Mouse (Mus musculus): ENCODE measurements around the gene Tgm2. TPM values are rescaled to one million over a fixed set of nuclear protein-coding genes. Genes with fewer than 3 reads are reported as not detected.

Gene Tgm2
- polyA plus RNA-seq, 1 experiment from 2014 or later: 11.8 TPM

- 0 out of 2 replicates have a peak, but pooled peaks cover 7% of the 10 kb centered on the region for H3K4me1 ChIP-seq
- no peaks in the 10 kb centered on the region for H3K36me3 ChIP-seq
- H3K27me3 ChIP-seq (replicated peaks): no peaks in the 10 kb centered on the region
- H3K4me2 ChIP-seq (replicated peaks): no peak overlapping the region
- ATAC-seq (ENCODE audit: low FRiP score, low read depth): no peak
- no peak overlapping the region for H3K4me3 ChIP-seq
- H3K9ac ChIP-seq: no peak overlapping the region
- no peaks in the 10 kb centered on the region for H3K9me3 ChIP-seq
- WGBS: 73% methylated on average over 6 of the region's 6 CpGs
- H3K27ac ChIP-seq: no peak overlapping the region
Measured at GRCm38 (mm10) chr2:158163034-158163433, 16.8 kb upstream of the Tgm2 start.

- no peaks in the 10 kb centered on the region for H3K9me3 ChIP-seq
- no peak overlapping the region for H3K4me2 ChIP-seq (replicated peaks)
- no peaks in the 10 kb centered on the region for H3K27me3 ChIP-seq (replicated peaks)
- H3K4me1 ChIP-seq: 0 out of 2 replicates have a peak, but pooled peaks cover 11% of the 10 kb centered on the region
- H3K36me3 ChIP-seq: no peaks in the 10 kb centered on the region
- WGBS: 84% methylated on average over 6 of the region's 6 CpGs
- H3K4me3 ChIP-seq: no peak overlapping the region
- no peak overlapping the region for H3K9ac ChIP-seq
- H3K27ac ChIP-seq: no peak overlapping the region
- ATAC-seq (ENCODE audit: low FRiP score, low read depth): no peak
Measured at GRCm38 (mm10) chr2:158161761-158162160, 15.5 kb upstream of the Tgm2 start.

- H3K36me3 ChIP-seq: no peaks in the 10 kb centered on the region
- H3K4me1 ChIP-seq: 0 out of 2 replicates have a peak, but pooled peaks cover 11% of the 10 kb centered on the region
- H3K27ac ChIP-seq: no peak overlapping the region
- no peaks in the 10 kb centered on the region for H3K9me3 ChIP-seq
- no peaks in the 10 kb centered on the region for H3K27me3 ChIP-seq (replicated peaks)
- no peak overlapping the region for H3K4me3 ChIP-seq
- H3K9ac ChIP-seq: no peak overlapping the region
- no peak overlapping the region for H3K4me2 ChIP-seq (replicated peaks)
- ATAC-seq (ENCODE audit: low FRiP score, low read depth): no peak
- WGBS: 50% methylated on average over 7 of the region's 7 CpGs
Measured at GRCm38 (mm10) chr2:158159376-158160235, 13.4 kb upstream of the Tgm2 start.

- no peak overlapping the region for H3K4me3 ChIP-seq
- no peaks in the 10 kb centered on the region for H3K27me3 ChIP-seq (replicated peaks)
- peaks cover 14% of the 10 kb centered on the region; the same call in 1 of the 2 replicates for H3K4me1 ChIP-seq
- H3K4me2 ChIP-seq (replicated peaks): no peak overlapping the region
- H3K36me3 ChIP-seq: no peaks in the 10 kb centered on the region
- ATAC-seq (ENCODE audit: low FRiP score, low read depth): no peak
- no peaks in the 10 kb centered on the region for H3K9me3 ChIP-seq
- H3K9ac ChIP-seq: no peak overlapping the region
- no peak overlapping the region for H3K27ac ChIP-seq
- WGBS: 58% methylated on average over 8 of the region's 8 CpGs
Measured at GRCm38 (mm10) chr2:158157654-158158053, 11.4 kb upstream of the Tgm2 start.

GRCm38 (mm10) chr2:158156487-158156886, 10.3 kb upstream of the Tgm2 start:
- Histone ChIP-seq H3K36me3 (no peaks in the 10 kb centered on the region), H3K9me3 (no peaks in the 10 kb centered on the region), H3K9ac (no peak overlapping the region), H3K27ac (no peak overlapping the region), H3K4me1 (peaks cover 15% of the 10 kb centered on the region; the same call in 1 of the 2 replicates), H3K4me3 (no peak overlapping the region), H3K4me2 (replicated peaks) (no peak overlapping the region), H3K27me3 (replicated peaks) (no peaks in the 10 kb centered on the region)
- ATAC-seq (ENCODE audit: low FRiP score, low read depth): no peak
- WGBS: 93% methylated on average over 9 of the region's 9 CpGs

- WGBS: 67% methylated on average over 2 of the region's 2 CpGs
Measured at GRCm38 (mm10) chr2:158155615-158156014, 9.4 kb upstream of the Tgm2 start.

GRCm38 (mm10) chr2:158155101-158155500, 8.9 kb upstream of the Tgm2 start:
- peaks cover 11% of the 10 kb centered on the region; the same call in 1 of the 2 replicates for H3K4me1 ChIP-seq
- no peak overlapping the region for H3K4me3 ChIP-seq
- 0 out of 2 replicates have a peak, but pooled peaks cover 4% of the 10 kb centered on the region for H3K36me3 ChIP-seq
- H3K27ac ChIP-seq: no peak overlapping the region
- no peak for ATAC-seq (ENCODE audit: low FRiP score, low read depth)
- no peak overlapping the region for H3K9ac ChIP-seq
- H3K27me3 ChIP-seq (replicated peaks): no peaks in the 10 kb centered on the region
- WGBS: 89% methylated on average over 7 of the region's 7 CpGs
- no peak overlapping the region for H3K4me2 ChIP-seq (replicated peaks)
- H3K9me3 ChIP-seq: 0 out of 2 replicates have a peak, but pooled peaks cover 4% of the 10 kb centered on the region

More at GRCm38 (mm10) chr2:158155615-158156014, 9.4 kb upstream of the Tgm2 start:
- Histone ChIP-seq H3K9ac (no peak overlapping the region), H3K9me3 (0 out of 2 replicates have a peak, but pooled peaks cover 4% of the 10 kb centered on the region), H3K4me2 (replicated peaks) (no peak overlapping the region), H3K36me3 (0 out of 2 replicates have a peak, but pooled peaks cover 4% of the 10 kb centered on the region), H3K4me3 (no peak overlapping the region), H3K27me3 (replicated peaks) (no peaks in the 10 kb centered on the region), H3K4me1 (peaks cover 15% of the 10 kb centered on the region; the same call in 1 of the 2 replicates), H3K27ac (no peak overlapping the region)
- ATAC-seq (ENCODE audit: low FRiP score, low read depth): no peak

- no peak overlapping the region for H3K4me3 ChIP-seq
- H3K27me3 ChIP-seq (replicated peaks): no peaks in the 10 kb centered on the region
- H3K4me1 ChIP-seq: peaks cover 7% of the 10 kb centered on the region; the same call in 1 of the 2 replicates
- 0 out of 2 replicates have a peak, but pooled peaks cover 4% of the 10 kb centered on the region for H3K36me3 ChIP-seq
- no peak overlapping the region for H3K4me2 ChIP-seq (replicated peaks)
- 42% methylated on average over 8 of the region's 8 CpGs for WGBS
- ATAC-seq (ENCODE audit: low FRiP score, low read depth): no peak
- H3K9me3 ChIP-seq: 0 out of 2 replicates have a peak, but pooled peaks cover 4% of the 10 kb centered on the region
- no peak overlapping the region for H3K27ac ChIP-seq
- H3K9ac ChIP-seq: no peak overlapping the region
Measured at GRCm38 (mm10) chr2:158154641-158155040, 8.4 kb upstream of the Tgm2 start.

GRCm38 (mm10) chr2:158153728-158154343, 7.6 kb upstream of the Tgm2 start:
- H3K27me3 ChIP-seq (replicated peaks): no peaks in the 10 kb centered on the region
- no peak for ATAC-seq (ENCODE audit: low FRiP score, low read depth)
- H3K9me3 ChIP-seq: 0 out of 2 replicates have a peak, but pooled peaks cover 4% of the 10 kb centered on the region
- H3K4me1 ChIP-seq: peaks cover 7% of the 10 kb centered on the region; the same call in 1 of the 2 replicates
- peak overlapping the region; percentile 66 for H3K4me2 ChIP-seq (replicated peaks)
- no peak overlapping the region for H3K27ac ChIP-seq
- H3K9ac ChIP-seq: peak overlapping the region; percentile 39; the same call in 1 of the 2 replicates
- 0 out of 2 replicates have a peak, but pooled peaks cover 4% of the 10 kb centered on the region for H3K36me3 ChIP-seq
- WGBS: 2% methylated on average over 22 of the region's 22 CpGs
- H3K4me3 ChIP-seq: peak overlapping the region; percentile 23

- Histone ChIP-seq H3K36me3 (0 out of 2 replicates have a peak, but pooled peaks cover 4% of the 10 kb centered on the region), H3K27ac (no peak overlapping the region), H3K4me2 (replicated peaks) (no peak overlapping the region; the same call in none of the 2 replicates), H3K9ac (no peak overlapping the region), H3K4me1 (peaks cover 6% of the 10 kb centered on the region; the same call in 1 of the 2 replicates), H3K9me3 (0 out of 2 replicates have a peak, but pooled peaks cover 4% of the 10 kb centered on the region), H3K27me3 (replicated peaks) (no peaks in the 10 kb centered on the region), H3K4me3 (no peak overlapping the region)
- peak; percentile 61 for ATAC-seq (ENCODE audit: low FRiP score, low read depth)
- WGBS: 35% methylated on average over 6 of the region's 6 CpGs
Measured at GRCm38 (mm10) chr2:158152685-158153309, 6.6 kb upstream of the Tgm2 start.

GRCm38 (mm10) chr2:158151077-158151476, 4.8 kb upstream of the Tgm2 start:
- H3K4me1 ChIP-seq: peaks cover 9% of the 10 kb centered on the region; the same call in 1 of the 2 replicates
- no peak for ATAC-seq (ENCODE audit: low FRiP score, low read depth)
- H3K27ac ChIP-seq: no peak overlapping the region
- H3K27me3 ChIP-seq (replicated peaks): no peaks in the 10 kb centered on the region
- H3K9me3 ChIP-seq: 0 out of 2 replicates have a peak, but pooled peaks cover 4% of the 10 kb centered on the region
- 0 out of 2 replicates have a peak, but pooled peaks cover 4% of the 10 kb centered on the region for H3K36me3 ChIP-seq
- no peak overlapping the region for H3K4me3 ChIP-seq
- H3K9ac ChIP-seq: no peak overlapping the region
- H3K4me2 ChIP-seq (replicated peaks): no peak overlapping the region
- 96% methylated on average over 3 of the region's 3 CpGs for WGBS

All from neural tube, embryonic 12.5 days (tissue).